Mouse (Mus musculus) ES-E14 (cell line): Measurements from ENCODE around the gene Ptges3l.

ENCODE experiments used
- CHD2 ChIP-seq: IDR thresholded peaks from 2 replicates; pipeline ENCODE4 v1.6.1; 2014; ENCODE audit warnings: mild to moderate bottlenecking, low read depth, low read length, inconsistent platforms
- HCFC1 ChIP-seq: IDR thresholded peaks from 2 replicates; pipeline ENCODE4 v1.6.1; 2012; ENCODE audit warnings: low read length, inconsistent platforms, borderline replicate concordance; ENCODE audit not compliant: insufficient read depth
- MAFK ChIP-seq: IDR thresholded peaks from 2 replicates; pipeline ENCODE4 v1.6.1; 2014; ENCODE audit warnings: mild to moderate bottlenecking, low read depth, low read length, inconsistent platforms; ENCODE audit not compliant: insufficient read depth
- ZC3H11A ChIP-seq: IDR thresholded peaks from 2 replicates; pipeline ENCODE4 v1.6.1; 2012; ENCODE audit warnings: low read depth, mild to moderate bottlenecking, inconsistent platforms, low read length, borderline replicate concordance
- ZNF384 ChIP-seq: IDR thresholded peaks from 2 replicates; pipeline ENCODE4 v1.6.1; 2012; ENCODE audit warnings: low read depth, low read length, inconsistent platforms

- TF ChIP-seq CHD2 = no peak
- no peak for TF ChIP-seq ZC3H11A
- peak; percentile 38; the same call in 1 of the 2 replicates for TF ChIP-seq HCFC1
- TF ChIP-seq MAFK = no peak
- TF ChIP-seq ZNF384 = no peak
These were observed 855 bp downstream of the Ptges3l start, which contains the start of gene Gm27029 for GRCm38 (mm10) chr11:101424105-101424851.
